Mouse (Mus musculus): Measurements from ENCODE around the gene Tmem126a. TPM values are rescaled to one million over a fixed set of nuclear protein-coding genes. Genes with fewer than 3 reads are reported as not detected.

The Tmem126a gene
- polyA plus RNA-seq, 1 experiment from 2014 or later: 93.6 TPM

GRCm38 (mm10) chr7:90427006-90427405 lies 30.0 kb downstream of the Tmem126a start:
- 60% methylated on average over 9 of the region's 9 CpGs for WGBS
- 0 out of 2 replicates have a peak overlapping the region, but pooled peaks have one; percentile 40 for H3K9ac ChIP-seq (ENCODE audit: low read depth, low read length)
- H3K4me3 ChIP-seq (ENCODE audit: low read depth, low read length): peak overlapping the region; percentile 40

GRCm38 (mm10) chr7:90426020-90427001 lies 30.7 kb downstream of the Tmem126a start, which contains the start of gene Ccdc89:
Ccdc89 (plus strand) TSS chr7:90426577.
- no peaks in the 10 kb centered on the region for H3K36me3 ChIP-seq (ENCODE audit: control insufficient read depth, insufficient read depth, low read length)
- DNase-seq (ENCODE audit: low spot score) (peak; percentile 44), ATAC-seq (replicated peaks; ENCODE audit: low FRiP score) (peak; percentile 96)
- H3K27ac ChIP-seq (ENCODE audit: low read depth, low read length): no peak within 1 kb of the TSS
- H3K9me3 ChIP-seq (ENCODE audit: control insufficient read depth, low read length): no peaks in the 10 kb centered on the region
- 0 out of 2 replicates have a peak within 1 kb of the TSS, but pooled peaks have one; percentile 40 for H3K9ac ChIP-seq (ENCODE audit: low read depth, low read length)
- H3K4me1 ChIP-seq (replicated peaks; ENCODE audit: control insufficient read depth, insufficient read depth, low read length): no peaks in the 10 kb centered on the region; the same call in 1 of the 2 replicates
- peak within 1 kb of the TSS; percentile 60 for H3K4me2 ChIP-seq
- 23% methylated on average over 29 of the region's 29 CpGs for WGBS
- H3K4me3 ChIP-seq (ENCODE audit: low read depth, low read length): peak within 1 kb of the TSS; percentile 40
- no peaks in the 10 kb centered on the region for H3K27me3 ChIP-seq (replicated peaks; ENCODE audit: control insufficient read depth, insufficient read depth, low read length)

More at GRCm38 (mm10) chr7:90427006-90427405, 30.0 kb downstream of the Tmem126a start:
- Histone ChIP-seq H3K4me2 (peak overlapping the region; percentile 60), H3K36me3 (ENCODE audit: control insufficient read depth, insufficient read depth, low read length) (no peaks in the 10 kb centered on the region), H3K27me3 (replicated peaks; ENCODE audit: control insufficient read depth, insufficient read depth, low read length) (no peaks in the 10 kb centered on the region), H3K27ac (ENCODE audit: low read depth, low read length) (no peak overlapping the region), H3K9me3 (ENCODE audit: control insufficient read depth, low read length) (no peaks in the 10 kb centered on the region), H3K4me1 (replicated peaks; ENCODE audit: control insufficient read depth, insufficient read depth, low read length) (no peaks in the 10 kb centered on the region; the same call in 1 of the 2 replicates)
- no peak for ATAC-seq (replicated peaks; ENCODE audit: low FRiP score)
- no peak for DNase-seq (ENCODE audit: low spot score)

GRCm38 (mm10) chr7:90409934-90410333 lies 47.1 kb downstream of the Tmem126a start:
- WGBS: 45% methylated on average over 3 of the region's 3 CpGs
- no peak for ATAC-seq (replicated peaks; ENCODE audit: low FRiP score)
- Histone ChIP-seq H3K9me3 (ENCODE audit: control insufficient read depth, low read length) (no peaks in the 10 kb centered on the region), H3K36me3 (ENCODE audit: control insufficient read depth, insufficient read depth, low read length) (no peaks in the 10 kb centered on the region), H3K4me1 (replicated peaks; ENCODE audit: control insufficient read depth, insufficient read depth, low read length) (no peaks in the 10 kb centered on the region), H3K4me3 (ENCODE audit: low read depth, low read length) (no peak overlapping the region), H3K9ac (ENCODE audit: low read depth, low read length) (no peak overlapping the region), H3K4me2 (no peak overlapping the region), H3K27ac (ENCODE audit: low read depth, low read length) (no peak overlapping the region), H3K27me3 (replicated peaks; ENCODE audit: control insufficient read depth, insufficient read depth, low read length) (no peaks in the 10 kb centered on the region)
- no peak for DNase-seq (ENCODE audit: low spot score)

Other genes starting within 250 kb of the Tmem126a start
- gene Ccdc83, start 191.5 kb downstream of the Tmem126a start, polyA plus RNA-seq (2014; fragmentation: Nextera tagmentation; extraction: Ambion mirVana): not detected in 2 replicates
- gene Sytl2, start 155.0 kb downstream of the Tmem126a start, polyA plus RNA-seq (2014; fragmentation: Nextera tagmentation; extraction: Ambion mirVana): 1.9 and 2.1 TPM in 2 replicates
- gene Ccdc89, start 30.7 kb downstream of the Tmem126a start, polyA plus RNA-seq (2014; fragmentation: Nextera tagmentation; extraction: Ambion mirVana): 0.74 TPM in 2 replicates
- 28.0 and 33.6 TPM in 2 replicates for gene Crebzf, start 14.5 kb downstream of the Tmem126a start, polyA plus RNA-seq (2014; fragmentation: Nextera tagmentation; extraction: Ambion mirVana)
- 22.9 and 24.7 TPM in 2 replicates for gene Tmem126b, start 18.8 kb upstream of the Tmem126a start, polyA plus RNA-seq (2014; fragmentation: Nextera tagmentation; extraction: Ambion mirVana)
- 0.96 and 1.6 TPM in 2 replicates for gene Dlg2, start 19.4 kb upstream of the Tmem126a start, polyA plus RNA-seq (2014; fragmentation: Nextera tagmentation; extraction: Ambion mirVana)

Measured in liver, embryonic 11.5 days (tissue).